Mouse (Mus musculus) left cerebral cortex, adult 11 months (tissue): ENCODE data around the gene Ogfod3.

Experiments used
- DNase-seq: peaks from one replicate; pipeline ENCODE4 v3.0.0; 2022; ENCODE audit warnings: low spot score

Ogfod3 gene

DNA sequence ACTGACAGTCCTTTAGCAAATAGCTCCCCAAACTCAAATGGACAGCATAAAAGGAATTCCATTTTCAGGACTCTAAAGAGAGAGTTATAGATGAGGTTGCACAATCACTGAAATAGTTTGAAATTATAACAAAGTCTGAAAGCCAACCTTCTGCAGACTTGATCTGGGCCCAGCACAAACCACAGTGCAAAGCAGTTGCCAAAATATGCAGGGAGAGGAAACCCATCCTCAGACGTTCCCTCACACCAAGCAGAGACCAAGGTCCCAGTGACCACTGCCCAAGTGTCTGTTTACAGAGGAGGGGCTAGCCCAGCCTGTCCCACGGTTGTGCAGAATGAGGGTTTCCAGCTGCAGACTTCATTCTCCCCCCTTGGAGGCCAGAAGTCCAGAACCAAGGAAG is 5.9 kb downstream of the Ogfod3 start:
- DNase-seq = no peak

DNA sequence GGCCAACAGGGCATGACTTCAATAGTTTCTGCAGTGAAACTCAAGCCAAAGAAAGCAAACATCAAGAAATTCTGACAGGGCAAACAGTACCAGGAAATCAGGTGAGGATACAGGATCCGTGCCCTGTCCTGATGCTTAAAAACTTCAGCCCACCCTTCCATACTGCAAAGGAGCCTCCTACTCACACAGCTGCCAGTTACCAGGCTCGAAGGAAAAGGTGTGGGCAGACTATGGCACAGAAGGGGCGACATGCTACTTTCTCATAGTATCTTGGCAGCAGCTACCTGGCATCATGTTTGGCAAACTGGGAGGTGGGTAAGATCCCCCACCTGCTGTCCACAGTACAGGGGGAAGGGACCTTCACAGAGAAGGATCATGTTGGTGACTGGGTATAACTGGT is 11.1 kb downstream of the Ogfod3 start:
- no peak for DNase-seq

DNA sequence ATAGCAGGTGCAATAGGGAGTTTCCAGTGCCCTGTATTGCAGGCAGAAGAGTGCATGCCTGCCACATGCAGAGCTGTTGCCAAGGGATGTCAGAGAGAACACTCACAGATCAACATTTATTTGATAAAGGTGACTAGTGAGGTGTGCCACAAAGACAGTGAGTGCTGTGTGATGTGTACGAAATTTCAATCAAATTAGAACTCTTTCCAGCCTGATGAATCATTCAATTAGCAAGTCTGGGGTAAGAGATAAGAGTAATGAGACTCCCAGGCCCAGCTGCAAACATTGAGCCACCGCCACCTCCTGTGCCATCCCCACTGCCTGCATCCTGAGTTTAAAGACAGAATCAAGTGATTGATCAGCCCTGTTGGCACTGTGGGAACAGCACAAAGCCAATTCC is 11.8 kb downstream of the Ogfod3 start:
- DNase-seq = no peak

DNA sequence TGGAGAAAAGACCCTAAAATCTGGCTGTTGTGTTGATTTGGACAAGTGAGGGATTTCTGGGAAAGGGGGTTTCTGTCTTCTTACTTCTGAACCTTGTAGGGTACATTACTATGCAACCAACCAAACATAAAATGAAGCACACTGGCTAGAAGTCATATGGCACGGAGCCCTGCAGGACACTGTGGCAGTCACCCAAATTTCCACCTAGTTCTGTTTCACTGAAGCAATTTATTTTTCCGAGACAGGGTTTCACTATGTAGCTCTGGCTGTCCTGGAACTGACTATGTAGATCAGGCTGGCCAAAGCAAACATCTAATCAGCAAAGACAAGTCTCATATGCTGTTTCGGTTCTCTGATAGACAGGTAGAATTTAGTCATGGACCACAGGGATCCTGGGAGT is 14.8 kb downstream of the Ogfod3 start:
- no peak for DNase-seq

DNA sequence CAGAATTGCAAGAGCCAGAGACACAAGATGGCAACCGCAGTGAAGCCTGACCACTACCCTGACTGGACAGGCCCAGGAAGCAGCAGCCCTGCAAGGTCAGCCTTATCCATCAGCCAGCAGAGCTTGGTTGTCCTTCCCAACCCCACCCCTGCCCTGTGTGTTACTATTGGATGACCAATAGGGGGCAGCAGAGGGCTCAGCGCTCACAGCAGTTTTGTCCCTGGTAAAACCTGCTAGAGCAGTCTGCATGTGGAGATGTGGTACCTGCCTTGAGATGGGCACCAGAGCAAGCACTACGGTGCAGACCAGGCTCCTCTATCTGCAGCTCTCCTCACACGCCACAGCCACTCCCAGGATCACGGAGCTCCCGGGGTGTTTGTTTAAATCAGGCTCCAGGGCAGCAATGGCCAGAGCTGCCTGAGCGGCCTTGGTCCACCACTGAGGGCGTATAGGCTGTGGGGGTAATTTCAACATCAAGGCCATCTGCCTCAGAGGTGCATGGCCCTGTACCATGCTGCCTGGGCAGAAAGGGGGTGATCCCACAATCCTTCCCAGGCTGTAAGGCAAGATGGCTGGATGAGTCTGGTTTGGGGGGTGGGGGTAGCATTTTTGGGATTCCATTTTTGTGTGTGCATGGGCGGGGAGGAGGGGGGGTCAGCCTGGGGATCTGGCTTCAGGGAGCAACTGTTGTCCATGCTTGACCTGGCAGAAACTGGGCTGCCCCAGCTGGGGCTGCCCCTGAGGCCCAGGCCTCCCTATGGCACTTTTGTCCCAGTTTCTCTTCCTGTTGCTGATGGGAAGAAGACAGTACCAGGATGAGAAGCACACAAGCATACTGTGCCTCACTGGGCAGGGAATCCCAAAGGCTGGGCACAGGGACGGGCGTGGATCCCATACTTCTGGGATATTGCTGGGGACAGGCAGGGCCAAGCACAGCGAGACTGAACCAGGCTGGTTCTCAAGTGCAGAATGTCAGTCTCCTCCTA is 27.9 kb downstream of the Ogfod3 start:
- DNase-seq = no peak

DNA sequence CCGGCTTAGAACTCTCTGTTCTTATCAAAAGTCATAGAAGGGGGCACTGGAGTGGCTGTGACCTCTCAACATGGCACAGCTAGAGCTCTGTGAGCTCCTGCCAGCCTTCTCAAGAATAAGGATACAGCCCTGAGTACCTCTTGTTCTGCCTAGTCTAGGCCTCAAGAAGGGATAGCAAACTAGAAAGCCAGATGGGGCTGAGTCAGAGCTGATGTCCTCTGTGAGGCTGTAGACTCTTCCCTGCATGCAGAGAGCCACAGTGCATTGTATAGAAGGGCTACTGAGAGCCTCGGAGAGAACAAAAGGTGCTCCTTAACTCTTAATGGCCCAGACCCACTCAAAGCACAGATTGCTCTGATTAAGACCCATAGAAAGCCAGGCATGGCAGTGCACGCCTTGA is 30.3 kb downstream of the Ogfod3 start:
- no peak for DNase-seq

DNA sequence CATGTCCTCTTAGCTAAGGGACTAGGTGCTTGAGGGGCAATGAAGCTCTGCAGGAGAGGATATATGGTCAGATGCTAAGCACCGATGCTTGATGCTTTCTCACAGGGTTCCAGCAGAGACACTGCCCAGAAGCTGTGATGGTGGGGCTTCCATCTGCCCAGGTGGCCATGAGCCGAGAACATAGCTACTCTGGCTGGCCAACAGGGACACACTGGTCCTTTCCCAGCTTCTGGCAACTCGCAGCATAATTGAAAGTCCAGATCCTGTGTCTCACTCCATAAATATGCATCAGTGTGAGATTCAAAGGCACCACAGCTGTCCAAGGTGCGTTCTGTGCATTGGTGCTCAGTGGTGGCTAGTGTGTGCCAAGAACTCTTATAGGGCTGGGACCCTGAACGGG is 31.3 kb downstream of the Ogfod3 start:
- DNase-seq = no peak

DNA sequence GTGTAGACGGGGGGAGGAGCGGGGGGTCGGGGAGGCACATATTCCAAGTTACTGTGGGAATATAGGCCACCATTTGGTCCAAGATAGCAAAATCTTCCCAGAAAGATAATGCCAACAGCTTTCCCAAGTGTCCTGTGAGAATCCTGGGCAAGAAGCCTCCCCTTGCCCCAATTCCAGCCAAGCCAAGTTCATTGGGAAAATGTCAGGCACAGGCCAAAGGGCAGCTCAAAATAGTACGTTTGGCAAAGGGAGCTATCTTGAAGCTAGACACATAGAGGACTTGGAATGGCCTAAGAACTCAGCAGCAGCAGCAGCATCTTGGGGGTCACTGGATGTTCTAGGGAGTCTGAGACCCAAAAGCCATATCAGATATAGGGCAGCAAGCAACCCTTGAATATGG is 40.8 kb downstream of the Ogfod3 start:
- DNase-seq = no peak

DNA sequence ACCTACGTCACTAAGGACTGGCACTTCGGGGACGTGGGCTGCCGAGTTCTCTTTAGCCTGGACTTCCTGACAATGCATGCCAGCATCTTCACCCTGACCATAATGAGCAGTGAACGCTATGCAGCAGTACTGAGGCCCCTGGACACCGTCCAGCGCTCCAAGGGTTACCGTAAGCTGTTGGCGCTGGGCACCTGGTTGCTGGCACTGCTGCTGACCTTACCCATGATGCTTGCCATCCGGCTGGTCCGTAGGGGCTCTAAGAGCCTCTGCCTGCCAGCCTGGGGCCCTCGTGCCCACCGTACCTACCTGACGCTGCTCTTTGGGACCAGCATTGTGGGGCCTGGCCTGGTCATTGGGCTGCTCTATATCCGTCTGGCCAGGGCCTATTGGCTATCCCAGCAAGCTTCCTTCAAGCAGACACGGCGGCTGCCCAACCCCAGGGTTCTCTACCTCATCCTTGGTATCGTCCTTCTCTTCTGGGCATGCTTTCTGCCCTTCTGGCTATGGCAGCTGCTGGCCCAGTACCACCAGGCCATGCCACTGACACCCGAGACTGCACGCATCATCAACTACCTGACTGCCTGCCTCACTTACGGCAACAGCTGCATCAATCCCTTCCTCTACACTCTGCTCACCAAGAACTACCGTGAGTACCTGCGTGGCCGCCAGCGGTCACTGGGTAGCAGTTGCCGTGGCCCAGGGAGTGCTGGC is 43.7 kb downstream of the Ogfod3 start:
- DNase-seq = no peak

DNA sequence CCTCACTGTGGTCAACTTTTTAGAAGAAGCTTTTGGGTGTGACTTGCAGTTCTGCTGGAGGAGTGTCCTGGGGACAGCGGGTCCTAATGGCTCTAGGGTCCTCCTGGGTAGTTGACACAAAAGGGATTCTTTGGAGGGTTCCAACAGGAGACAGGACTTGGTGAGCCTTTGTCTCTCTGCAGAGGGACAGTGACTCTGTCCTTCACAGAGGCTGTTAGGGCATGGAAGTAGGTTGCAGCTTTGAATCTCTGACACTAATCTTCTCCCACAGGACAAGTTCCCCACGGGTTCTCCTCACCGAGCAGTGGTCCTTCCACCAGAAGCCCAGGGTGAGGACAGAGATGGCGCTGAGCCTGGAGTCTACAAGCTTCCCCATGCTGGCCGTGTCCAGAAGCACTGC is 44.5 kb downstream of the Ogfod3 start, which contains the start of gene Uts2r:
Uts2r (plus strand) TSS at position 301 of the 400 bp plus-strand sequence.
- no peak for DNase-seq

DNA sequence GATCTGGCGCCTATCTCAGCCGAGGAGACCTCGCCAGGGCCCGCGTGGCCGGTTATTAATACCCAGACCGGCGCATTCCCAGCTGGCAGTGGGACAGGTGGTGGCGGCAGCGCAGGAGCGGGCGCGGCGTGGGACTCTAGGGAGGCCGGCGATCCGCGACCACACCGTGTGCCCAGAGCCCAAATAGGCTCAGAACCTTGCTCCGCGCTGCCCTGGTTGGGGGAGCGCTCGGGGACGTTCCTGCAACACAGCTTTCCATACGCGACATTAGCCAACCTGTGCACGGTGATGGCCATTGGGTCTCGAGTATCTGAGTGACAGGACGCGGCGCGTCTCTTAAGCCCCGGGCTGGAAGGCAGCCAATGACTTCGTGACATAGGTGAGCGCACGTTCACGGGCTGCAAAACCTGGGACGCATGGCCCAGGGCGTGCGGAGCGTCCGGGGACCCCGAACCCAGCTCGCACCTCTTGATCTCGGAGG is 48.1 kb downstream of the Ogfod3 start:
- no peak for DNase-seq

DNA sequence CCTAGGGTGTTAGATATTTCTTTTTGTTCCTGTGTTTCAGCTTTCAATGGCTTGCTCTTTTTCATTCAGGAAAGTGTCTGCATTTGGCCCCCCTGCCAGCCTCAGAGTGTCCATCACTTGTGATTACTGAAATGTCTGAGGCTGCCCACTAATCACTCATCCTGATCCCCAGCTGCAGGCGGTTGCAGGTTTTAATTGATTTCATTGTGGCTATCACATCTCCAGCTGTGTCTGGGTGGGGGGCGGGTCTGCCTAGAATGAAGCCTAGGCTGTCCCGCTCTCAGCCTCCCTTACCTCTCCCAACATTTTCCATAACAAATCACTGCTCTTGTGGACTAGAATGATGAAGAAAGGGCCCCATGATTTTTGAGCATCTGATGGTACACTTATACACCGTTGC is 50.3 kb downstream of the Ogfod3 start:
- no peak for DNase-seq

DNA sequence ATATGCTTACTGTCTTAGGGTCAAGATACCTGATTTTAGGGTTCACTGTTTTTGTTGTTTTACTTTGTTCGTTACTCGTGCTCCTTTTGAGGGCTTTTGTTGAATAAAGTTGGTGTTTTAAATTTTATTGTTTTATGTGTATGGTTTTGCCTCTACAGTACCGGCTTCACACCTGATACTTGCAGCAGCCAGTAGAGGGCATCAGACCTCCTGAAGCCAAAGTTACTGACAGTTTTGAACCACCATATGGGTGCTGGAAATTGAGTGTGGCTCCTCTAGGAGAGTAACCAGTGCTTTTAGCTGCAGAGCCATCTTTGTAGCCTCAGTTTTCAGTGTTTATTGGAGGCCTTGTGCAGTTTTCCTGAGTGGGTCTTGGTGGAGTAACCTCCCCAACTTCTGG is 56.3 kb downstream of the Ogfod3 start:
- DNase-seq = no peak

DNA sequence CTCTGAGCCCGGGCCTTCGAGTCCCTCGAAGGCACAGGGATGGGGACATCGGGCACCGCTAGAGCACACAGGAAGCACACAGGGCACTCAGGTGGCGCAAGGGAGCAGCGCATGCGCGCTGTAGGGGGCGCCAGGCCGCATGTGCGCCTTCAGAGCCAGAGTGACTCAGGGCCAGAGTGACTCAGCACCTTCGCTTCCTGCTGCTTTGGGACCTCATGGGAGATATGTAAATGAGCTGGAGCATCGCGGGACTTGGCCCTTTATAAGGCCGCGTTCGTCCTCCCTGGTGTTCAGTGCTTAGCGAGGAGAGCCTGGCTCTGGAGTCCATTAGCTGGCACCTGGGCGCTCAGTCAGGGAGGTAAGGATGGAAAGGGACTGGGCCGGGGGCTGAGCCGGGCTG is 58.6 kb downstream of the Ogfod3 start, which contains the start of gene Tex19.1:
Tex19.1 (plus strand) TSS at position 279 of the 400 bp plus-strand sequence.
- DNase-seq = no peak

DNA sequence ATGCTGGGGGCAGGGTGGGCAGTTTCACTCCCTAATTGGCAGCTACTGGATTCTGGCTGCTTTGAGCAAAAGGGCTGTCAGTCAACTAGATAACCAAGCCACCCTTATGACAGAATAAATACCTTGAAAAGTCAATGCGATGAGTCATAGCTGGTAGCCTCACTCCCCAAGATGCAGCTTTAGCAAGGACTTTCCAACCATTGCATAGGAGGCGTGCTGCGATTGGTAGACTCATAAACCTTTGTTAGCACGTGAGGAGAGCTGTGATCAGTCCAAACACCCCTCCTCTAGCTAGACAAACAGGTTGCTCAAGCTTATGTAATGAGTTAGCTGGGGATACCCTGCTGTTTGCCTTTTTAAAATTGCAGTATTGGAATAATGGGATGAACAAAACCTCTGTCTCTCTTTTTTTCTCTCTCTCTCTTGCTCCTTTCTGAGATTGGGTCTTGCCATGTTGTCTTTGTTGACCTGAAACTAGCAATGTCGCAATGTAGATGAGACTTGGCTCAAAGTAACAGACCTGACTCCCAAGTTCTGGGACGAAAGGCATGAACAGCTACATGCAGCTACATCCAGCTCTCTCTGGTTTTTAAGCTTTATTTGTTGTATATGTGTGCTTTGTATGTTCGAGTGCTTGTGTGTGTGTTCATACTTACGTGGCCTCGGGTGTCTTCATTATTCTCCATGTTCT is 61.0 kb downstream of the Ogfod3 start:
- no peak for DNase-seq

DNA sequence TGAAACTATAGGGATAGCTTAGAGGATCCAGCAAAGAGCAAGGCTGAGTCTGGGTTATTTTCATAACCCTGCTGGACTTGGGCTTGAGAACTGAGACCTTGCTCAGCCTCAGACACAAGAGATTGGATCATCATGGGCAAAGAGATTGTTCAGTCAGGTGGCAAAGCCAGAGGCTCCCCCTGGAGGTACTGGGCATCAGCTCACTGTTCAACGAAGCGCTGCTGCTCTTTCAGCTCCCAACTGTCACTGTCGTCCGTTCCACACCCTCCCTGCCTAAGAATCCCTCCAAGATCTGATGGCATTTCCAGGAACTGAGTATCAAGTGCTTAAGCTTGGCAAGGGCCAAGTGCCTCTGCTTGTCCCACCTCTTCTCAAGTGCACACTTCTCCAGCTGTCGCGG is 65.8 kb downstream of the Ogfod3 start:
- DNase-seq = no peak

DNA sequence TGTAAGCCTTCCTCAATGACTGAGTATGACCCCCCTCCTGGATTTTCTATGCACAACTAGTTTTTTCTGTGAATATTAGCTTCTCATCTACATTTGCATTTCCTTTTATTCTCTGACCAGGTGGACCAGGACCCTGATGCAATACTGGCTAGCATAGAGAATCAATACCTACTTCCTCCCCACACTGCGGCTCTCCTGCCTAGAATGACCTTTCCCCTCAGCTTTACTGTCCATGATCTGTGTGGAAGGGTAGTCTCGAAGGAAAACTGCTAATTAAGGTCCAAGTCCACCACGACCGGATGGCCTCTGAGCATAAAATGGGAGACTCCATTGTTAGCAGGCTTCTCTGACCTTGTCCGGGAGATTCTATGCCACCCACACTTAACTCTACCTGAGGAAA is 66.8 kb downstream of the Ogfod3 start:
- DNase-seq = no peak

DNA sequence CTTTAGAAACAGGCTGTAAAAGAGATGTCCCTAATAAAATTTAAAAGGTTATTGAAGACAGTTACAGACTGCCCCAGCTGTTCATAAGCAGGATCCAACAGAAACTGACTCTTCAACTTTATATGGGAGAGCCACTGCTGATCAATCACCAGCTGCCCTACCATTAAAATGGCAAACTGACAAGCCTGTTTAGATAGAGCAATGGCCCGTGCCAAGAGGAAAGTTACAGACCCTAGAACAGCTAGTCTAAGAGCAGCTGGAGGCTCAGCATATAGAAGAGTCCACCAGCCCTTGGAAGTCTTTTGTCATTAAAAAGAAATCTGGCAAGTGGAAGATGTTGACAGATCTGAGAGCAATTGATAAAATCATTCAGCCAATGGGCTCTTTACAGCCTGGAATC is 69.9 kb downstream of the Ogfod3 start:
- no peak for DNase-seq

DNA sequence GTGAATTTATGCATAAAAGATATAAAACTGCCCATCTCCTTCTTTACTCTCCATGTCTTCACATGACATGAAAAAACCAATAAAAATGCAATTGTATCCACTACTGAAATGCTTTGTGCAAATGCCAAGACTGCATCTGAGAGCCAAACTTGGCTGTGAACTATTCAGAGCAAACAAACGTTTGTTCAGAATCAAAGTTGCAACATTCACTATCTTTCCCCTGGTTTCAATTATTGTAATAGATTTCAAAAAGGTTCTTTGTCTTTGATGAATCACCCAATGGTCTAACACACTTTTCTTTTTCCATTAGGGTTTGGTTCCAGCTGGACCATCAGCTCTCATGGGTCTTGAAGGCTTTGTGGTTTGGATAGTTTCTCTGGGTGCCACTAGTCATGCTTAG is 74.9 kb downstream of the Ogfod3 start:
- DNase-seq = no peak
